Mouse (Mus musculus): Measurements from ENCODE around the gene Mavs. TPM values are rescaled to one million over a fixed set of nuclear protein-coding genes. Genes with fewer than 3 reads are reported as not detected.

Gene Mavs
- total RNA-seq, 2 experiments from 2014 or later, result 39.6 to 44.6 TPM

DNA sequence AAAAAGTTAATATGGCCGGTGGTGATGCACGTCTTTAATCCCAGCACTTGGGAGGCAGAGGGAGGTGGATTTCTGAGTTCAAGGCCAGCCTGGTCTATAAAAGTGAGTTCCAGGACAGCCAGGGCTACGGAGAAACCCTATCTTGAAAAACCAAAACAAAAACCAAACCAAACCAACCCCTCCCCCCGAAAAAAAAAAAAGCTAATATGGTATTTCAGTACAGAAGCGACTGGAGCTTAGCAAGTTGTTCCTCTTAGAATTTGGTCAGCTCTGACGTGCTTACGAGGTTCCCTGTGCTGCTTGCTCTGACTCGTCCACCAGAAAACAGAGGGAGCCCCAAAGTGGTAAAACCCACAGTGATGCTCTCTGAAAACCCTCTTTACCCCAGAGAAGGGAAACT lies 24.8 kb downstream of the Mavs start:
- no peak for DNase-seq
- intact Hi-C loops (cut with DNase I), result loop anchor here (10.0 kb wide), 1 partner anchor 204 kb away; no protein-coding TSS in a partner anchor

DNA sequence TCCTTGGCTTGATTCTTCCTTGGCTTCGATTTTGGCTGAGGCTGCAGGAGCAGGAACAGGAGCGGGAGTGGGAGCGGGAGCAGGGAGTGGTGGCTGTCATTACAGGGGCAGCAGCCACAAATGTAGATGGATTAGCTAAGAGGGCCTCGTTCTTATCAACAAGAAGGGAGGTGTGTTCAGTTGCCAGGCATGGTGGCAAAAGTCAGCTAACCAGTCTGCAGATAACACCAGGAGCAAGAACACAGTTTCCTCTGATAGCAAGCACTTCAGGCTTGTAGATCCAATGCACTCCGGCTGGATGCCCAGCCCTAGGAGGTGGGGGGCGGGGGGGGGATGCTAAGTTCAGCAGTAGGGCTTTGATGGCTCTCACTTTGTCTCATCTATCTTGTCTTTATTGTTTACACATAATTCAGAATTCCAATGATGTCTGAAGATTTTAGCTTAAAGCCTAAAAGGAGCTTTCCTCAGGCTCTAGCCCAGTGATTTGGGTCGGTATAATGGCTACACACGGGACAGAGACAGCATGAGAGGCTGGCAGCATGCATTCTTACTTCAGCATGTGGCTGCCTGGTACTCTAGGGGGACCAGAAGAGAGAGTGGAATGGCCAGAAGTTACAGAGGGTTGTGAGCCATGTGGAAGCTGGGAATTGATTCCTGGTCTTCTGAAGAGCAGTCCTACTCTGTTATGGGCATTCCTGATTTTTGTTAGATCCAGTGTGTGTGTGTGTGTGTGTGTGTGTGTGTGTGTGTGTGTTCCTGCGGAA lies 26.9 kb downstream of the Mavs start:
- no peak for DNase-seq
- intact Hi-C loops (cut with DNase I), result loop anchor here (5.0 kb wide), 1 partner anchor 157 kb away; no protein-coding TSS in a partner anchor

GRCm38 (mm10) chr2:131261481-131262212 lies 27.8 kb downstream of the Mavs start:
- intact Hi-C loops (cut with DNase I), result loop anchor here (5.0 kb wide), 1 partner anchor 156 kb away; no protein-coding TSS in a partner anchor
- DNase-seq, result no peak

GRCm38 (mm10) chr2:131262213-131262672 lies 28.4 kb downstream of the Mavs start, which contains the start of gene Pank2:
Pank2 (plus strand) TSS chr2:131262495.
- intact Hi-C loops (cut with DNase I), result loop anchor here (5.0 kb wide), 1 partner anchor 155 kb away; no protein-coding TSS in a partner anchor
- peak; percentile 98 to 99 for DNase-seq

DNA sequence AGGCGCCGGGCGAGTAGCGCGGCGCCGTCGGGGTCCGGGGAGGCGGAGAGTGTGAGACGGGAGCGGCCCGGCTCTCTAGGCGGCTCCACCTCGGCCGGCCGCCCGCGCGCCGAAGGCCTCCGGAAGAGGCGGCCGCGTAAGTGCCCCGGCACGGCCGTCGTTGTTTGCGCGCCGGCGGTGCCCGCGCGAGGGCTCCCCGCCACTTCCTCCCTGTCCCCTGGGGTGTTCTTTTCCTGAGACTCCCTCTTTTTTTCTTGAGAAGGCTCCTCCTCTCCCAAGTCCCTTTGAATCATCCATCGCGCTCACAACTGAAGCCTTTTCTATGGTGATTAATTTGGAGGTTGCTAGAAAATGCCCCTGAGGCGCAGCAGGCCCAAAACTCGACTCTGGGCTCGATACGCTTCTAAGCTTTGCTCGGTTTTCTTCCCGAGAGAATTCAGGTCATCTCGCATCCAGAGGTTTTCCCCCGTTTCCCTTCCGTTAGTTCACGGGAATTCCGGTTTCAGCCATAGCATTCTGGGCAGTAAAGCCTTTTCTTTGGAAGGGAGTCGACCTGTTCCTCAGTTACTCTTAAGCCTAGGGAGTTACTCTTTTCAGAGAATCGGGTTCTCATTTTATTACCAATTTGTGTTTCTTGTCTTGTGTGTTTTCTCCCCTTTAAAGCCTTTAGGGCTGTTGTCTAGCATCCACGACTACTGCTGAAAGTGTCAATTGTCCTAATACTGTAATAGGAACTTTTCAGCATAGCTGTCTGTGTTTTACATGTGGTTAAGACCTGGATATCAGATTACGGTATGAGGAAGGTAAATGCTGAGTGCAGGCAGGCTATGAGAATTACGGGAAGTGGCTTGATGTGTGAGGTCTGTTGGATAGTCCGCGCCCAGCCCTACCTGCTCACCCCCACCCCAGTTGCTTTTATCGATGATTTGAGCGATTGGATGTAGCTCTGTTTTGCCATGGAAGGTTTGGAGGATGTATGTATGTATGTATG lies 29.1 kb downstream of the Mavs start:
- intact Hi-C loops (cut with DNase I), result loop anchor here (5.0 kb wide), 1 partner anchor 154 kb away; no protein-coding TSS in a partner anchor
- peak in 1 of 2 experiments; percentile 21 for DNase-seq

DNA sequence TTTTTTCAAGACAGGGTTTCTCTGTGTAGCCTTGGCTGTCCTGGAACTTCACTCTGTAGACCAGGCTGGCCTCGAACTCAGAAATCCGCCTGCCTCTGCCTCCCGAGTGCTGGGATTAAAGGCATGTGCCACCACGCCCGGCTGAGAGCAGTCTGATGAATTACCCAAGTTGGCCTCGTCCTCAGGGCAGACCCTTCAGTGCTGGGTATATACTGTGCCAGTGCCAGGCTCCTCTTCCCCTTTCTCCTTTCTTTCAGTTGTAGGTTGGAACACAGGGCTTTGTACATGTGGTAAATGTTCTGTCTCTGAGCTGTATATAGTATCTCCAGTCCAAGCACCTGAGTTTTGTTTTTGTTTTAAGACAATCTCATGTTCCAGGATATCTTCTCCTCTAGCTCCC lies 30.2 kb downstream of the Mavs start:
- intact Hi-C loops (cut with DNase I), result loop anchor here (5.0 kb wide), 1 partner anchor 153 kb away; no protein-coding TSS in a partner anchor
- no peak for DNase-seq

- intact Hi-C loops (cut with DNase I), result no loop called here
- no peak for DNase-seq
Measured at GRCm38 (mm10) chr2:131265056-131265455, 31.2 kb downstream of the Mavs start.

DNA sequence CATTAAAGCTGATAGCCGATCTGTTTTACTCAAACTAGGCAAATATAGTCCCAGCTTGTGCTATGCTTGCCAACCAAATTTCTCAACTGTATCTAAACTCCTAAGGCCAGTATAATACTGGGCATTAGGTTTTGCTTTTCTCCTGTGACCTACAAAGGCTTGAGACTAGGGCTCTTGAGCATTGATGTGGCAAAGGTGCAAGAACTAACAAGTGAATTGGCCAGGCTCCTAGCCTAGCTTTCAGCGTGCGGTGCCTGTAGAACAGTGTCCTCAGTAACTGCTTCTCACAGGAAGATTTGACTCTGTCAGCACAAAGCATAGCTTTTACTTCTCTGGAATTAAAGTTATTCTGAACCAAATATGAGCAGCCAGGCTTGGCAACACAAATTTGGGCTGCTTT lies 41.6 kb downstream of the Mavs start:
- DNase-seq, result no peak
- intact Hi-C loops (cut with DNase I), result no loop called here

- intact Hi-C loops (cut with DNase I), result no loop called here
- DNase-seq, result no peak
Measured at GRCm38 (mm10) chr2:131276722-131277121, 42.9 kb downstream of the Mavs start.

DNA sequence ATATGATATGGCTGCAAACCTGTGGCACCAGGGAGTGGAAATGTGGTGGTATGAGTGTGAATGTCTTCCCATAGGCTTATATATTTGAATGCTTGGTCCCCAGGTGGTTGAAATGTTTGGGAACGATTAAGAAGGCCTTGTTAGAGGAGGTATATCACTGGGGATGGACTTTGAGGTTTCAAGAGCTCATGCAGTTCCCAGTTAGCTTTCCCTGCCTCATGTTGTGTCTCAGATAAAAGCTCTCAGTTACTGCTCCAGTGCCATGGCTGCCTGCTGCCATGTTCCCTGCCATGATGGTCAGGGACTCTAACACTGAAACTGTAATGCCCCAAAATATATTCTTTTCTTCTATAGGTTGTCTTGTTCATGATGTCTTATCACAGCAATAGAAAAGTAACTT lies 47.7 kb downstream of the Mavs start:
- no peak for DNase-seq

GRCm38 (mm10) chr2:131286276-131286675 lies 52.4 kb downstream of the Mavs start:
- intact Hi-C loops (cut with DNase I), result no loop called here

More for the DNA sequence above, 47.7 kb downstream of the Mavs start:
- intact Hi-C loops (cut with DNase I), result loop anchor here (5.0 kb wide), 1 partner anchor 231 kb away; no protein-coding TSS in a partner anchor

DNA sequence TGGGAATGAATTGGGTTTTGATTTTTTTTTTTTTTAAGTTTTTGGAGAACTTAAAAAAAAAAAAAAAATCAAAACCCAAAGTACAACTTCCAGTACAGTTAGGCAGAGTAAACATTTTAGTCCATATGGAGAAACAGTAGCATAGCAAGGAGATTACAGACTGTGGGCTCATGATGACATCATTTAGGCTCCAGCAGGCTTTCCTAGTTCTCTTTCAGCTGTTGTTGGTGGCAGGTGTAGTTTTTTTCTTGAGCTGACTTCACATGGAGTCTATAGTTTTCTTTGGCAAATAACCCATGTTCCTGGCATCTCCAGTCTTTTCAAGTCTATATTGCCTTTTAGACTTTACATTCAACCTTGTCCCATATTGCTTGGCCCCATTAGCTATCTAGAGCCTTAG lies 56.8 kb downstream of the Mavs start:
- no peak for DNase-seq
- intact Hi-C loops (cut with DNase I), result no loop called here

More at GRCm38 (mm10) chr2:131286276-131286675, 52.4 kb downstream of the Mavs start:
- no peak for DNase-seq

DNA sequence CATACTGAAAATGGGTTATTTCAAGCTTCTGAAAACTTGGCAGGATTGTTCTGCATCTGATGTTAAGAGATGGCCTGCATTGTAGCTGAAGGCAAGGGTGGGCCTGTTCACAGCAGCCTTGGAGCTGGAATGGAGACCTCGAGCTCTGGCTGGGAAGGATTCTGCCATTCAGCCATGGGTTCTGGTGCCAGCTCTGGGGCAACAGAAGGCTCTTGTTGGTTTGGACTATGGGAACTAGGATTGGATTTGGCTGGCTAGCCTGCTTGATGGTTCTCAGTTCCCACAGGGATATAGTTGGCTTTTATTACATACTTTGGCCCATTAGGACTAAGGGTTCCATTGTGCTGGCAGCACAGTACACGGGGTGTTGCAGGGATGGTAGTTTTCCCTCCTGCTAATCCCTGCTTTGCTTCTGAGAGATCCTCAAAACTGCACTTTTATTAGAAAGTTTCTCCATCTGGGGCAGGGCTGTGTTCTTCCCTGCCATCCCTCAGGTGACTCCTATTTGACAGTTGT lies 62.9 kb downstream of the Mavs start:
- no peak for DNase-seq
- intact Hi-C loops (cut with DNase I), result no loop called here

Small RNAs within 50 kb of the gene (microRNA-seq; reads per million reads assigned to microRNA genes)
- 16.6 to 33.7 reads per million in 2 experiments for gene Mir103-2

Other genes with a start within 250 kb of the Mavs start
- gene Gfra4, start 191.0 kb upstream of the Mavs start, total RNA-seq (2021), result 1 to 10 TPM; 3.8 to 6.8 TPM
- gene Adam33, start 170.2 kb upstream of the Mavs start, total RNA-seq (2021), result 1 to 10 TPM in 1 of 2 experiments, under 1 TPM in 1; 0.92 to 1.8 TPM
- under 1 TPM; 0.64 to 0.77 TPM for gene Siglec1, start 147.3 kb upstream of the Mavs start, total RNA-seq (2021)
- gene Hspa12b, start 106.8 kb upstream of the Mavs start, total RNA-seq (2021), result 10 to 100 TPM; 44.1 to 52.4 TPM
- not detected for gene Gm11037, start 100.6 kb upstream of the Mavs start, total RNA-seq (2021)
- gene 1700037H04Rik, start 74.0 kb upstream of the Mavs start, total RNA-seq (2021), result 10 to 100 TPM; 17.9 to 21.2 TPM
- 10 to 100 TPM; 71.0 to 75.9 TPM for gene Cenpb, start 54.0 kb upstream of the Mavs start, total RNA-seq (2021)
- 10 to 100 TPM; 12.1 to 14.5 TPM for gene Cdc25b, start 47.1 kb upstream of the Mavs start, total RNA-seq (2021)
- gene Spef1, start 46.8 kb upstream of the Mavs start, total RNA-seq (2021), result 1 to 10 TPM; 6.2 to 7.1 TPM
- 10 to 100 TPM; 39.4 to 44.0 TPM for gene Ap5s1, start 27.0 kb upstream of the Mavs start, total RNA-seq (2021)
- gene Pank2, start 28.4 kb downstream of the Mavs start, total RNA-seq (2021), result 10 to 100 TPM; 35.5 to 36.0 TPM
- 1 to 10 TPM; 5.4 to 6.8 TPM for gene Rnf24, start 118.8 kb downstream of the Mavs start, total RNA-seq (2021)

Data from heart, postnatal 10 days (tissue).